Comparison of ENCODE assay signal across 23 mouse cellular contexts in genomic region chr4:135396303-135396702, GRCm38 (mm10). TPM values are rescaled to one million over a fixed set of nuclear protein-coding genes. Genes with fewer than 3 reads are reported as not detected.
DNase-seq lines count a peak whose midpoint lies in the region; ATAC-seq and TF ChIP-seq lines count a peak whose summit lies in the region.
"Had no signal": no experiment of that assay in that cellular context is flagged by ENCODE, and none has a peak within 500 bp of the region (broad histone marks: within the 10 kb centered on the region; RNA-seq: fewer than 3 reads in every experiment).

No protein-coding gene starts in this region.

- H3K4me1 ChIP-seq in cerebellum, adult 2 months (ENCODE audit: control insufficient read depth, insufficient read depth, low read length), result no peaks in the 10 kb centered on the region
- H3K4me1 ChIP-seq in liver, postnatal 0 days (ENCODE audit: insufficient read depth), result 0 out of 2 replicates have a peak, but pooled peaks cover 3% of the 10 kb centered on the region
- H3K4me1 ChIP-seq in liver, embryonic 12.5 days, result peaks cover 20% of the 10 kb centered on the region
- H3K4me1 ChIP-seq in E14TG2a.4 (replicated peaks; ENCODE audit: low read depth, low read length), result peaks cover 41% of the 10 kb centered on the region

- H3K27ac ChIP-seq in cerebellum, adult 2 months (ENCODE audit: insufficient read depth, low read length), result no peak overlapping the region
- H3K27ac ChIP-seq in liver, postnatal 0 days (ENCODE audit: low read depth), result no peak overlapping the region
- H3K27ac ChIP-seq in liver, embryonic 12.5 days, result no peak overlapping the region
- H3K27ac ChIP-seq: heart, embryonic 10.5 days; hindbrain, embryonic 13.5 days; left cerebral cortex, adult 2 months; limb, embryonic 10.5 days; midbrain, embryonic 15.5 days had no signal

- no peaks in the 10 kb centered on the region for H3K27me3 ChIP-seq in cerebellum, adult 2 months (ENCODE audit: control insufficient read depth, insufficient read depth, low read length)
- peaks cover 30% of the 10 kb centered on the region for H3K27me3 ChIP-seq in liver, postnatal 0 days (ENCODE audit: insufficient read depth, low read length)
- H3K27me3 ChIP-seq in liver, embryonic 12.5 days (replicated peaks), result peaks cover 75% of the 10 kb centered on the region
- peaks cover 27% of the 10 kb centered on the region for H3K27me3 ChIP-seq in E14TG2a.4 (ENCODE audit: insufficient read depth, low read length)

- no peak overlapping the region for H3K9ac ChIP-seq in liver, postnatal 0 days (replicated peaks)
- H3K9ac ChIP-seq in liver, embryonic 12.5 days, result no peak overlapping the region
- H3K9ac ChIP-seq: hindbrain, embryonic 13.5 days; midbrain, embryonic 15.5 days had no signal

- WGBS in cerebellum, adult 2 months, result 90% methylated on average over 5 of the region's 5 CpGs
- 81% methylated on average over 5 of the region's 5 CpGs for WGBS in liver, postnatal 0 days (ENCODE audit: insufficient replicate concordance)
- 76% methylated on average over 5 of the region's 5 CpGs for WGBS in liver, embryonic 12.5 days (ENCODE audit: insufficient replicate concordance)

- DNase-seq in cerebellum, adult 2 months, result no peak
- no peak for DNase-seq in cerebellum, adult 8-10 months
- DNase-seq in liver, postnatal 0 days, result no peak
- peak; percentile 65 for DNase-seq in induced T-regulatory cell, adult 2 months (ENCODE audit: low read depth)
- DNase-seq: adrenal gland, postnatal 25 days; cerebellum, adult 11 months; cerebellum, postnatal 25 days; embryo, embryonic 11 days; kidney, adult 8-10 months; kidney, postnatal 14 days; layer of hippocampus, adult 9-11 months; lung, postnatal 10 days; right cerebral cortex, postnatal 25 days; thymus, postnatal 36 days had no signal

- 0 out of 2 replicates have a peak, but pooled peaks have one; percentile 17 for TF ChIP-seq CTCF in cerebellum, adult 2 months (IDR thresholded peaks at IDR 0.05; ENCODE audit: borderline replicate concordance, insufficient read depth, low read depth, low read length)
- peak; percentile 50 for TF ChIP-seq CTCF in liver, postnatal 0 days (IDR thresholded peaks at IDR 0.05; ENCODE audit: low read depth)
- TF ChIP-seq CTCF in E14TG2a.4 (conservative IDR thresholded peaks at IDR 0.05; ENCODE audit: low read length), result peak; percentile 23

- TF ChIP-seq POLR2A in cerebellum, adult 2 months (IDR thresholded peaks at IDR 0.05; ENCODE audit: borderline replicate concordance, insufficient read depth, low read length), result no peak

- TF ChIP-seq EP300 in liver, postnatal 0 days (IDR thresholded peaks at IDR 0.05; ENCODE audit: low read depth), result no peak

- H3K9me3 ChIP-seq in liver, postnatal 0 days (ENCODE audit: low read length), result no peaks in the 10 kb centered on the region
- no peaks in the 10 kb centered on the region for H3K9me3 ChIP-seq in liver, embryonic 12.5 days (replicated peaks)
- peaks cover 7% of the 10 kb centered on the region for H3K9me3 ChIP-seq in E14TG2a.4 (ENCODE audit: low read length)
- H3K9me3 ChIP-seq: hindbrain, embryonic 13.5 days; limb, embryonic 10.5 days; midbrain, embryonic 15.5 days had no signal

- no peak overlapping the region for H3K4me3 ChIP-seq in cerebellum, adult 2 months (replicated peaks; ENCODE audit: insufficient read depth, low read depth, low read length)
- H3K4me3 ChIP-seq in liver, postnatal 0 days (ENCODE audit: low read depth, low read length), result no peak overlapping the region
- no peak overlapping the region for H3K4me3 ChIP-seq in liver, embryonic 12.5 days
- no peak overlapping the region for H3K4me3 ChIP-seq in E14TG2a.4 (replicated peaks; ENCODE audit: low read length)
- H3K4me3 ChIP-seq: heart, embryonic 10.5 days; hindbrain, embryonic 13.5 days; left cerebral cortex, adult 2 months; limb, embryonic 10.5 days; midbrain, embryonic 15.5 days had no signal

- ATAC-seq in liver, postnatal 0 days, result no peak
- no peak for ATAC-seq in liver, embryonic 12.5 days
- no peak for ATAC-seq in inflammation-experienced regulatory T-cells, adult 6 months
- no peak for ATAC-seq in monocyte, adult 5-6 weeks (replicated peaks; ENCODE audit: insufficient number of reproducible peaks, low FRiP score, low TSS enrichment, poor library complexity, severe bottlenecking)
- ATAC-seq: midbrain, embryonic 15.5 days had no signal

- H3K4me2 ChIP-seq in liver, postnatal 0 days (ENCODE audit: low read depth, low read length), result no peak overlapping the region
- no peak overlapping the region for H3K4me2 ChIP-seq in liver, embryonic 12.5 days
- H3K4me2 ChIP-seq: hindbrain, embryonic 13.5 days; midbrain, embryonic 15.5 days had no signal

- no peaks in the 10 kb centered on the region for H3K36me3 ChIP-seq in liver, postnatal 0 days (replicated peaks; ENCODE audit: insufficient read depth, low read length)
- no peaks in the 10 kb centered on the region for H3K36me3 ChIP-seq in liver, embryonic 12.5 days
- no peaks in the 10 kb centered on the region for H3K36me3 ChIP-seq in E14TG2a.4 (ENCODE audit: insufficient read depth, low read length)
- H3K36me3 ChIP-seq: heart, embryonic 10.5 days; hindbrain, embryonic 13.5 days; limb, embryonic 10.5 days; midbrain, embryonic 15.5 days had no signal

RNA-seq across cellular contexts. Expression of gene Ncmap, which starts 1.7 kb away (rescaled TPM):
- 4.1 and 4.7 TPM in 2 replicates for polyA plus RNA-seq in cerebellum, adult 2 months (2012; rRNA removed)
- polyA plus RNA-seq in liver, postnatal 0 days (2015; fragmentation: Nextera tagmentation; extraction: Ambion mirVana), result 0.12 and 0.14 TPM in 2 replicates
- 0.08 and 0.11 TPM in 2 replicates for polyA plus RNA-seq in liver, embryonic 12.5 days (2016; fragmentation: Nextera tagmentation; extraction: Ambion mirVana)
- polyA plus RNA-seq in inflammation-experienced regulatory T-cells, adult 6 months (2017; shearing (Covaris generic)), result 10 to 100 TPM in 2 of 3 experiments, 1 to 10 TPM in 1; 4.0 to 58.5 (median 35.5) TPM
- total RNA-seq in monocyte, adult 5-6 weeks (2017), result not detected in 3 replicates
- total RNA-seq: adrenal gland, postnatal 25 days had no signal

RNA-seq across cellular contexts. Expression of gene Rcan3, which starts 37.4 kb away (rescaled TPM):
- 74.3 and 80.4 TPM in 2 replicates for polyA plus RNA-seq in cerebellum, adult 2 months (2012; rRNA removed)
- 3.7 and 4.9 TPM in 2 replicates for polyA plus RNA-seq in liver, postnatal 0 days (2015; fragmentation: Nextera tagmentation; extraction: Ambion mirVana)
- polyA plus RNA-seq in liver, embryonic 12.5 days (2016; fragmentation: Nextera tagmentation; extraction: Ambion mirVana), result 4.9 and 8.3 TPM in 2 replicates
- 10 to 100 TPM in 2 of 3 experiments, 1 to 10 TPM in 1; 8.4 to 16.1 (median 13.4) TPM for polyA plus RNA-seq in inflammation-experienced regulatory T-cells, adult 6 months (2017; shearing (Covaris generic))
- 0.75 to 4.6 TPM (median 3.8 TPM) in 3 replicates for total RNA-seq in monocyte, adult 5-6 weeks (2017)

RNA-seq across cellular contexts. Expression of gene Srrm1, which starts 43.2 kb away (rescaled TPM):
- 124 and 130 TPM in 2 replicates for polyA plus RNA-seq in cerebellum, adult 2 months (2012; rRNA removed)
- polyA plus RNA-seq in liver, postnatal 0 days (2015; fragmentation: Nextera tagmentation; extraction: Ambion mirVana), result 79.3 and 90.6 TPM in 2 replicates
- 170 and 173 TPM in 2 replicates for polyA plus RNA-seq in liver, embryonic 12.5 days (2016; fragmentation: Nextera tagmentation; extraction: Ambion mirVana)
- 100 to 1,000 TPM; 191 to 279 (median 247) TPM for polyA plus RNA-seq in inflammation-experienced regulatory T-cells, adult 6 months (2017; shearing (Covaris generic))
- 123 to 188 TPM (median 151 TPM) in 3 replicates for total RNA-seq in monocyte, adult 5-6 weeks (2017)
